Mouse (Mus musculus): ENCODE results near the gene Fam240a.

DNA sequence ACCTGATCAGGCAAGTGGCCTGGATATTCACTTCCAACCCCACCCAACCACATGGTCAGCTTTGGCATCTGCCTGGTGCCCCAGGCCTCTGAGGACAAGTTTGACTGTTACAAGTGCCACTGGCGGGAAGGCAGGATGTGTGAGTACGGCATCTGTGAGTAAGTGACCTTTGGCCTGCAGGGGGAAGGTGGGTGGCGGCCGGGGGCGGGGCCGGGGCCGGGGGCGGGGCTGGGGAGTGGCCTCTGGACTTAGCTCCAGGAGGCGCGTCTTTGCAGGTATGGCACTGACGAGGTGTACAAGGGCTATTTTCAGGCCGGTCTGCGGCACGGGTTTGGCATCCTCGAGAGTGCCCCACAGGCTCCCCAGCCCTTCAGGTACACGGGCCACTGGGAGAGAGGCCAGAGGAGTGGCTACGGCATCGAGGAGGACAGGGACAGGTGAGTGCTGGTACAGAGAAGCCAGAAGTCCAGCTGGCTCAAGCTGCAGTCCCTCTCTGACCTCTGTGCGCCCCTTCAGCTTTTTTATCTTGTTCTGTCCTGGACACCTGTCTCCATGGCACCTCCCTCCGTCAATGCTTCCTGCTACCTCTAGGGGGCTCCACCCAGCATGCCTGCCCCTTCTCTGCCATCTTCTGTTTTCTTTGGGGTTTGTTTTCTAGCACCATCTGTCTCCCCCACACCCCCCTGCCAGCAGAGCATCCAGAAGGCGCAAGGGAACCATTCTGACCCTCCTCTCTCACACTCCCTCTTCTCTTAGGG lies 26.5 kb downstream of the Fam240a start:
- TF ChIP-seq CTCF (IDR thresholded peaks at IDR 0.05; ENCODE audit: low read depth, low read length) (peak; percentile 45; the same call in 1 of the 2 replicates), GATA1 (IDR thresholded peaks at IDR 0.05; ENCODE audit: borderline replicate concordance, low read length) (no peak)
